Mouse (Mus musculus) adrenal gland, adult 2 months (tissue): ENCODE data around the gene Dusp10. TPM values are rescaled to one million over a fixed set of nuclear protein-coding genes. Genes with fewer than 3 reads are reported as not detected.

ENCODE experiments used
- DNase-seq: peaks from one replicate; pipeline ENCODE4 v3.0.0; 2021
- polyA plus RNA-seq: library from polyadenylated mRNA; depleted of rRNA; stranded (reverse); fragments of >200 nt; gene quantifications from 2 replicates; pipeline ENCODE4 v1.2.3, GENCODE M21; 2012; rRNA removed
- total RNA-seq, 2 experiments: library from RNA; stranded (reverse); gene quantifications; 2 replicates each; pipeline ENCODE4 v1.2.3; 2021

Dusp10 gene
- total and polyA plus RNA-seq, 3 experiments: 15.8 to 24.2 (median 17.8) TPM

GRCm38 (mm10) chr1:184100927-184101749 lies 88.0 kb downstream of the Dusp10 start:
- no peak for DNase-seq

GRCm38 (mm10) chr1:184101750-184102046 lies 88.6 kb downstream of the Dusp10 start:
- no peak for DNase-seq

GRCm38 (mm10) chr1:184106832-184107231 lies 93.7 kb downstream of the Dusp10 start:
- DNase-seq: no peak

DNA sequence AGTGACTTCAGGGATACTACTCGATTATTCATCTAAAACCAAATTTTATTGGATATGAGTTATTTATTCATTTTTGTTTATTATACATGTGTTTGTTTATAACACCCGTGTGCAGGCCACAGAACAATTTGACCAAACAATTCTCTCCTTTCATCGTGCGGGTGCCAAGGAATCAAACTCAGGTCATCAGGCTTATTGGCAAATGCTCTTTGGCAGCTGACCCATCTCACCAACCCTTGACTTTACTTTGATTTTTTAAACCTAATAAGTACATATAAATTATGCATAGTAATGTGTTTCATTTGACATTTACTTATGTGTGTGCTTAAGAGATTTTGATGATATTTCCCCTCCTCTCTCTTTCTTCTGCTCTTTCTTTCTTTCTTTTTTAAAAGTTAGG lies 94.3 kb downstream of the Dusp10 start:
- DNase-seq: no peak

DNA sequence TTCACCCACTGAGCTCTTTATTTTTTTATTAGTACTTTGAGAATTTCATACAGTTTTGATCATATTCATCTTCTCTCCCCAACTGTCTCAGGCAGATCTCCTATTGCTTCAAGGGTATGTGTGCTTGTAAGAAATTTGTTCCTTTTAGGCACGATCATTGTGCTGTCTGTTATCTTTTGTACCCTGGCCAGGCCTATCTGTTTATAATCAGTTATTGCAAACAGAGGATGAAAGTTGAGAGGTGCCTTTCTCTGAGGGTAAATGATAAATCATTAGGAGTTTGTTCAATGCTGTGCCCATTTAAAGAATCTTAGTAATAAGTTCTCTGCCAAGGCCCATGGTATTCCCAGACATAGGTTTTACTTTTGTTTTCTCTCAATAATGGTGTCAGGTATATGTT lies 95.2 kb downstream of the Dusp10 start:
- DNase-seq: no peak

DNA sequence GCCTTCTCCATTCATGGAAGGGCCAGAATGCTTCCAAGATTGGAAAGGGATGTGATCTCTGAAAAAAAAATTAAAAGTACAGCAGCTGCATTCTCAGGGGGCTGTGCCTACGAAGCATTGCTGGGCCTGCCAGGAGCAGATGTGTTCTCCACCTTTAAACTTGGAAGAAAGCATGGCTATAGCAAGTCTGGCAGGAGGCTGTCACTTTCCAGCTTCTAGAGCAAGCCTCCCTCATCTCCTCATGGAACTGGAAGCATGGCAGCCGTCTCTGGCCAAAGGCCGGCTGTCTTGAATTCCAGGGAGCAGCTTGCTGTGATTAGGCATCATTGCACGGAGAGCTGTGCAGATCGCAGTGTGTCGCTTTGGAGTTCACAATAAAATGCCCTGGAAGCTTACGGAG lies 104.5 kb downstream of the Dusp10 start:
- DNase-seq: no peak

GRCm38 (mm10) chr1:184117991-184118390 lies 104.9 kb downstream of the Dusp10 start:
- no peak for DNase-seq

DNA sequence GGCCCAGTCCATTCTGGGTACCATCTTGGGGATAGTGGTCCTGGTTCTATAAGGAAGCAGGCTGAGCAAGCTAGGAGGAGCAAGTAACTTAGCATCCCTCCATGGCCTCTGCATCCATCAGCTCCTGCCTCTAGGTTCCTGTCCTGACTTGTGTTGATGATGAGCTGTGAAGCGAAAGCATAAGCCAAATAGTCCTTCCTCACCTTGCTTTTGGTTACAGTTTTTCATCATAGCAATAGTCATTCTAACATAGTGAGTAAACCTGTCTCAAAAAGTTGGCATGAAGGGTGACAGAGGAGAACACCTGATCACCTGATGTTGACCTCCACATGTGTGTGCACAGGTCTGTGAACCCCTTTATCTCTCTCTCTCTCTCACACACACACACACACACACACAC lies 105.5 kb downstream of the Dusp10 start:
- DNase-seq: no peak

Other genes with a start within 250 kb of the Dusp10 start
- gene 1700056E22Rik, start 21.0 kb downstream of the Dusp10 start, total RNA-seq: 1 to 10 TPM; 1.6 to 3.4 TPM
- 7.0 and 13.6 TPM in 2 replicates for gene 1700056E22Rik, start 21.0 kb downstream of the Dusp10 start, polyA plus RNA-seq